Mouse (Mus musculus) heart, adult 2 months (tissue): ENCODE measurements around the gene Neurl2.

Experiments
- CTCF ChIP-seq: fragments of 200-600 bp; IDR thresholded peaks from 2 replicates; pipeline ENCODE4 v1.8.1; 2022; ENCODE audit warnings: antibody characterized with exemption, mild to moderate bottlenecking, moderate library complexity
- EP300 ChIP-seq: fragments of 200-500 bp; IDR thresholded peaks from 2 replicates; pipeline ENCODE4 v1.6.1; 2011; ENCODE audit warnings: low read depth, low read length, control low read depth; ENCODE audit not compliant: insufficient read depth
- POLR2A ChIP-seq: fragments of 200-500 bp; IDR thresholded peaks from 2 replicates; pipeline ENCODE4 v1.6.1; 2011; ENCODE audit warnings: mild to moderate bottlenecking, low read depth, low read length, control low read depth; ENCODE audit not compliant: insufficient read depth

DNA sequence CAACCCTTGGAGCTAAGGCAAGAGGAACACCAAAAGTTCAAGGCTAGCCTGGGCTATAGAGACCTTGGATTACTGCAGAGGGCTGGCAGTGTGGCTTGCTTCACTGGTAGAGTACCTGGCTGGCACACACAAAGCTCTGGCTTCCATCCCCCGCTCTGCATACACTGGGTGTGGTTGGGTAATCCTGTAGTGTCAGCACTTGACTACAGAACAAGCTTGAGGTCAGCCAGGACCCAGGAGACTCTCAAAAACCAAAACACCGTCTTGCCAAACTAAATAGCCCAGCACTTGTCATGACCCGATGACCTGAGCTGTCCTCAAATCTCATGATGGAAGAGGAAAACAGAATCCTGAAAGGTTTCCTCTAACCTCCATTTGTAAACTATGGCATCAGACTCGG lies 42.8 kb downstream of the Neurl2 start:
- no peak for TF ChIP-seq CTCF
- no peak for TF ChIP-seq EP300
- no peak for TF ChIP-seq POLR2A
